Mouse (Mus musculus) thymus, adult 2 months (tissue): ENCODE results near the gene Mtor. TPM values are rescaled to one million over a fixed set of nuclear protein-coding genes. Genes with fewer than 3 reads are reported as not detected.

Source experiments
- DNase-seq: peaks from one replicate; pipeline ENCODE4 v3.0.0; 2021
- H3K27ac ChIP-seq: fragments of 200-500 bp; 2 replicates; pipeline ENCODE4 v1.5.1; 2012; ENCODE audit warnings: low read length, control low read depth; ENCODE audit not compliant: control insufficient read depth, insufficient read depth
- H3K27me3 ChIP-seq: fragments of 200-500 bp; 2 replicates; pipeline ENCODE4 v1.6.1; 2012; ENCODE audit warnings: mild to moderate bottlenecking, low read length, moderate library complexity, mixed read lengths; ENCODE audit not compliant: control insufficient read depth, insufficient read depth
- H3K36me3 ChIP-seq: fragments of 200-500 bp; 2 replicates; pipeline ENCODE4 v1.6.1; 2012; ENCODE audit warnings: mild to moderate bottlenecking, low read length, moderate library complexity; ENCODE audit not compliant: control insufficient read depth, insufficient read depth
- H3K4me1 ChIP-seq: fragments of 200-500 bp; replicated peaks from 2 replicates; pipeline ENCODE4 v1.6.1; 2012; ENCODE audit warnings: low read length; ENCODE audit not compliant: control insufficient read depth, insufficient read depth
- H3K4me3 ChIP-seq: fragments of 200-500 bp; 2 replicates; pipeline ENCODE4 v1.5.1; 2012; ENCODE audit warnings: mild to moderate bottlenecking, low read length, control low read depth, moderate library complexity; ENCODE audit not compliant: control insufficient read depth, insufficient read depth
- CTCF ChIP-seq: fragments of 200-500 bp; IDR thresholded peaks from 2 replicates; pipeline ENCODE4 v1.5.1; 2012; ENCODE audit warnings: mild to moderate bottlenecking, control low read depth, low read length, moderate library complexity, borderline replicate concordance; ENCODE audit not compliant: control insufficient read depth, poor library complexity, insufficient read depth; ENCODE audit errors: extremely low read depth
- POLR2A ChIP-seq: fragments of 200-500 bp; IDR thresholded peaks from 2 replicates; pipeline ENCODE4 v1.6.1; 2012; ENCODE audit warnings: mild to moderate bottlenecking, low read length, control low read depth, moderate library complexity; ENCODE audit not compliant: control insufficient read depth, poor library complexity, insufficient read depth; ENCODE audit errors: extremely low read depth
- WGBS: fragments of 180-500 bp; shearing (Covaris S2); methylation state at CpG from one replicate; pipeline ENCODE4 v1.1.7; 2018; 5-methylcytosine and 5-hydroxymethylcytosine counted together
- polyA plus RNA-seq: library from polyadenylated mRNA; depleted of rRNA; stranded (reverse); fragments of >200 nt; gene quantifications from 2 replicates; pipeline ENCODE4 v1.2.3, GENCODE M21; 2012

The Mtor gene
- polyA plus RNA-seq, 1 experiment = 25.0 TPM

DNA sequence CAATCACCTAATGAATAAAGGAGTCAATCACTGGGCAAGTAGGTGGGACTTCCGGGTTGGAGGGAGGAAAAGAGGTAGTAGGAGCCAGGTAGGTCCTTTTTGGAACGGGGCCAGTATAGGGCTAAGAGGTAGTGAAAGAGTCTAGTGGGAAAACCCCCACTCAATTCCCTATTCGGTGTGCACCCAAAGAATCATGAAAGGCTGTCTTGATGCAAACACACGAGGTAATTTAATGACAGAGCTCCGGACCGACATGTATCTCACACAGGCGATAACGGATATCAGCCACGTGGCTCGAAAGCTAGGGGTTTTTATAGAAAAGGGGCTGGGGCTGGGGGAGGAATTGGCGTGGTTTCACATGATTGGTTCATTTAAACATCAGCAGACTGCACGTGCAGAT lies 150.4 kb downstream of the Mtor start:
- H3K27ac ChIP-seq = no peak overlapping the region
- no peaks in the 10 kb centered on the region for H3K27me3 ChIP-seq
- no peaks in the 10 kb centered on the region for H3K36me3 ChIP-seq
- H3K4me1 ChIP-seq = no peaks in the 10 kb centered on the region
- no peak for DNase-seq
- 98% methylated on average over 12 of the region's 12 CpGs for WGBS
- no peak overlapping the region for H3K4me3 ChIP-seq
- no peak for TF ChIP-seq POLR2A
- TF ChIP-seq CTCF = no peak

DNA sequence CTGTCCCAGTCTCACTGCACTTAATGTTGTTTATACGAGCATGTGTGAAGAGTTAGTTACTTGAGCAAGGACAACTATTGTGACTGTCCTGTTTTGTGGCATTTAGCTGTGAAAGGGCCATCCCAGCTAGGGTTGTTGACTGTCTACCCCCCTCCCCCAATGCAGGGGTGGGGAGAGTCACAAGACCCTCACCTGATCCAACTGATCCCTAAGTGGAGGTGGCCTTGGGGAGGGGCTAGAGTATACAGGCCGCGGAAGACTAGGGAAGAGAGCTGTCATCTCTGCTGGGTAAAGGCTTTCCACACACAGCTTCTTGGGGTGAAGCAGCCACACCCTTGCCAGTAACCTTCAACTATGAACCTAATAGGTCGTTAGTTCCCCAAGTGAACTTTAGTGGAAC lies 151.9 kb downstream of the Mtor start:
- no peaks in the 10 kb centered on the region for H3K36me3 ChIP-seq
- no peak overlapping the region for H3K27ac ChIP-seq
- TF ChIP-seq CTCF (no peak), POLR2A (no peak)
- no peaks in the 10 kb centered on the region for H3K4me1 ChIP-seq
- DNase-seq = no peak
- WGBS = 92% methylated on average over 4 of the region's 4 CpGs
- H3K4me3 ChIP-seq = no peak overlapping the region
- H3K27me3 ChIP-seq = no peaks in the 10 kb centered on the region

GRCm38 (mm10) chr4:148601871-148602270 lies 153.5 kb downstream of the Mtor start:
- H3K4me3 ChIP-seq = no peak overlapping the region
- H3K4me1 ChIP-seq = no peaks in the 10 kb centered on the region
- no peak for DNase-seq
- no peaks in the 10 kb centered on the region for H3K27me3 ChIP-seq
- H3K27ac ChIP-seq = no peak overlapping the region
- no peaks in the 10 kb centered on the region for H3K36me3 ChIP-seq
- WGBS = 77% methylated on average over 4 of the region's 4 CpGs
- TF ChIP-seq CTCF (no peak), POLR2A (no peak)

DNA sequence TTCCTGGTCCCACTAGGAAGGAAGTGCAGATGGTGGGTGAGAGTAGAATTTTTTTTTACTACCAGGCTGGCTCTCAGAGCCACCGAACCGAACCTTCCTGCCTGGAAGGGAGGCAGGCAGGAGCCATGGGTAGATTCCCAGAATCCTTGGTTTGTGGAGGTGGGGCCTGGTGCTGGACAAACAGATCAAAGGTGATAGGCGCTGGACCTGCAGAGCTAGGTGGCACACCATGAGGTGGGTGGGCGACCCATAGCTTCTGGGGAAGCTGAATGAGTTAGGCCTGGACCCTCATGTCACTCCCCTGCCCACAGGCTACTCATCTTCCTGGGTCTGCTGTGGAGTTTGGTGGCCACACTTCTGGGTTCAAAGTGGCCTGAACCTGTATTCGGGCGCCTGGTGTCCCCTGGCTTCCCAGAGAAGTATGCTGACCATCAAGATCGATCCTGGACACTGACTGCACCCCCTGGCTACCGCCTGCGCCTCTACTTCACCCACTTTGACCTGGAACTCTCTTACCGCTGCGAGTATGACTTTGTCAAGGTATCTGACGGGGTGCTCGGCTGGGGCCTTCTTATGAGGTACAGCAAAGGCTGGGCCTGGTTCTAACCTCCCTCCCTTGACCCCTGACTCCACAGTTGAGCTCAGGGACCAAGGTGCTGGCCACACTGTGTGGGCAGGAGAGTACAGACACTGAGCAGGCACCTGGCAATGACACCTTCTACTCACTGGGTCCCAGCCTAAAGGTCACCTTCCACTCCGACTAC lies 154.1 kb downstream of the Mtor start, which contains the start of gene Masp2:
Gene Masp2 (plus strand): TSS at position 198 of the 764 bp plus-strand sequence.
- DNase-seq = no peak
- TF ChIP-seq CTCF = no peak
- no peak for TF ChIP-seq POLR2A
- H3K4me3 ChIP-seq = no peak within 1 kb of the TSS
- WGBS = 88% methylated on average over 14 of the region's 14 CpGs
- H3K27me3 ChIP-seq = no peaks in the 10 kb centered on the region
- H3K4me1 ChIP-seq = no peaks in the 10 kb centered on the region
- H3K27ac ChIP-seq = no peak within 1 kb of the TSS
- H3K36me3 ChIP-seq = no peaks in the 10 kb centered on the region

GRCm38 (mm10) chr4:148603376-148604139 lies 155.1 kb downstream of the Mtor start:
- H3K36me3 ChIP-seq = no peaks in the 10 kb centered on the region
- WGBS = 93% methylated on average over 10 of the region's 10 CpGs
- no peak overlapping the region for H3K4me3 ChIP-seq
- no peak overlapping the region for H3K27ac ChIP-seq
- H3K27me3 ChIP-seq = no peaks in the 10 kb centered on the region
- H3K4me1 ChIP-seq = no peaks in the 10 kb centered on the region
- TF ChIP-seq POLR2A = no peak
- TF ChIP-seq CTCF = no peak
- no peak for DNase-seq

DNA sequence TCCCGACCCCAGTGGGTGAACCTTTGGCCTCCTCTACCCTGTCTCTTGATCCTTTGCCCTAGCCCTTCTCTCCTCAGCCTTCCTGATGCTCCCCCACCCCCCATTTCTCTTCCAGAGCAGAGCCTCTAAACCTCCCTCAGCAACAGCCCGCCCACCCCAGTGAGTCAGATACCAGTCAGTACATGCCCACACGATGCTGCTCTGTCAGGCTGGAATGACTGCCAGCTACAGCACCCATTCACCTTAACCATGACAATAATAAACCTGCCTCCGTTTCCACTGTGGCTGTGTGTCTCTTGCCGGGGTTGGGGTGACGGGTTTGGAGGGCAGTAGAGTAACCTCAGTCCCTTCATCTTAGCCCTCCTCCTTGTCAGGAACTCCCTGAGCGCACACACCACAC lies 155.7 kb downstream of the Mtor start:
- 86% methylated on average over 7 of the region's 7 CpGs for WGBS
- Histone ChIP-seq H3K27me3 (no peaks in the 10 kb centered on the region), H3K27ac (no peak overlapping the region), H3K4me3 (no peak overlapping the region), H3K36me3 (no peaks in the 10 kb centered on the region), H3K4me1 (no peaks in the 10 kb centered on the region)
- DNase-seq = no peak
- TF ChIP-seq POLR2A (no peak), CTCF (no peak)
